Mouse (Mus musculus): ENCODE data around the gene Kif16b. TPM values are rescaled to one million over a fixed set of nuclear protein-coding genes. Genes with fewer than 3 reads are reported as not detected.

Gene Kif16b
- polyA plus RNA-seq, 1 experiment = 6.8 TPM

DNA sequence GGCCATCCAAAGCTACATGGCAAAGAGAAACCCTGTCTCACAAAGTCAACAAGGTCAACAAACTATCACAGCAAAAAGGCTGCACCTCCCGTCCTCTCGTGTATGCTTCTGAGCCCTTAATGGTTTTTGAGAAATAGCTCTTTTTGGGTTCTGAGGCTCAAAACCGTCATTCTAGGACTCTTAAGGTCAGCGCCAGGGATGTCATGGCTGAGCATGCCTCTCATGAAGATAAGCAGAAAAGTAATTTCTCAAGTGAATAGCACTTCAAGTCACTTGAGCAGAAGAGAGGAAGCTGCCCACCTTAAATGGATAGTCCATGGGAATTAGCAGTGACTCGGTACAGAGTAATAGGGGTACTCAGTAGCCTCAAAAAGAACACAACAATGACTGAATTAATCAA, 291.1 kb downstream of the Kif16b start:
- no peak for DNase-seq (ENCODE audit: low read depth)
- TF ChIP-seq POLR2A (IDR thresholded peaks at IDR 0.05; ENCODE audit: borderline replicate concordance, extremely low read depth, insufficient read depth, insufficient read length, poor library complexity, severe bottlenecking) = no peak
- no peak for TF ChIP-seq CTCF (IDR thresholded peaks at IDR 0.05; ENCODE audit: borderline replicate concordance, extremely low read depth, insufficient read depth, insufficient read length)

DNA sequence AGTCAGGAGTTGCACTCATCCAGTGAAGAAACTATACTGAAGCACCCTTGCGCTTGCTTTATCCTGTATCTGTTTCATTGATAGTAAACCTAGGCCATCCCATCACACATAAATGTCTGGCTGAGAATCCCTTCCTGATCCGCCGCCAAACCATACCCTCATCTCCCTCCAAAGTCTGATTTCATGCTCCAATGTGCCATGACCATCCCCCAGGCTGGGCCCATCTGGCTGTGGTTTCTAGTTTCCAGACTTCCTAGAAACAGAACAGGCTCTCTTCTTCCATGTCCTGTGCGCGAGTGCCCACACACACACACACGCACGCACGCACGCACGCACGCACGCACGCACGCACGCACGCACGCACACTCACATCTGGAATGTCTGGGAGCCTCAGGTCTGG, 292.6 kb downstream of the Kif16b start:
- DNase-seq (ENCODE audit: low read depth) = peak; percentile 76
- TF ChIP-seq POLR2A (IDR thresholded peaks at IDR 0.05; ENCODE audit: borderline replicate concordance, extremely low read depth, insufficient read depth, insufficient read length, poor library complexity, severe bottlenecking) = no peak
- TF ChIP-seq CTCF (IDR thresholded peaks at IDR 0.05; ENCODE audit: borderline replicate concordance, extremely low read depth, insufficient read depth, insufficient read length) = no peak

DNA sequence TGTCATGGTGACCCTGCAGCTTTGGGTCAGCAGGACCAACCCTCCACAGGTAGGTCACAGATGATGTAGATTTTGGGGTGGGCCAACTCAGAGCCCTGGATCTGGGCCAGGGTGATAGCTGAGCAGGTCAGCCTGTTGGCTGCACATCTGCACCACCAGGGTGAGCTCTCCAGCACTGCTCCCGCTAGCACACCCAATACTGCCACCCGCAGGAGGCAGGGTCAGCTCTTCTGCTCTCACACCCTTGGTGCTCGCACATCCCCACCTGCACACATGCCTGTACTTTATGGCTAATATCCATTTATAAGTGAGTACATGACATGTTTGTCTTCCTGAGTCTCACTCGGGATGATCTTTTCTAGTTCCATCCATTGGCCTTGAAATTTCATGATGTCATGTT, 296.6 kb downstream of the Kif16b start:
- TF ChIP-seq CTCF (IDR thresholded peaks at IDR 0.05; ENCODE audit: borderline replicate concordance, extremely low read depth, insufficient read depth, insufficient read length) (no peak), POLR2A (IDR thresholded peaks at IDR 0.05; ENCODE audit: borderline replicate concordance, extremely low read depth, insufficient read depth, insufficient read length, poor library complexity, severe bottlenecking) (no peak)
- DNase-seq (ENCODE audit: low read depth) = no peak

DNA sequence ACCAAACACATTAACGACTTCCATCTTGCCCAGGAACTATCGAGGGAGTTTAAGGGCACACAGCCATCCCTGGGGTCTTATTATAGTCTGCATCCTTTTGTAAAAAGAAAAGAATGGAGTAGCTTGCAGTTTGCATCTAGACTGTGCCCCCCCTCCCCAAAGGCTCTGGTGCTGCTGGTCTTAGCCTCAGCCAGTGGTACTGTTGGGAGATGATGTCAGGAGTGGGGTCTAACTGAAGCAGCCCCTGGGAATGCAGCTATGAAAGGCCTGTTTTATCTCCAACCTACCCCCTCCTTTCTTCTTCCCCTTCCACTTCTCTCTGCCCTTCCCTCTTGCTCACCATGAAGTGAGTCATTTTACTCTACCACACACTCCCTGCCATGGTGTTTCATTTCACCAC, 298.1 kb downstream of the Kif16b start:
- no peak for DNase-seq (ENCODE audit: low read depth)
- no peak for TF ChIP-seq POLR2A (IDR thresholded peaks at IDR 0.05; ENCODE audit: borderline replicate concordance, extremely low read depth, insufficient read depth, insufficient read length, poor library complexity, severe bottlenecking)
- TF ChIP-seq CTCF (IDR thresholded peaks at IDR 0.05; ENCODE audit: borderline replicate concordance, extremely low read depth, insufficient read depth, insufficient read length) = no peak

DNA sequence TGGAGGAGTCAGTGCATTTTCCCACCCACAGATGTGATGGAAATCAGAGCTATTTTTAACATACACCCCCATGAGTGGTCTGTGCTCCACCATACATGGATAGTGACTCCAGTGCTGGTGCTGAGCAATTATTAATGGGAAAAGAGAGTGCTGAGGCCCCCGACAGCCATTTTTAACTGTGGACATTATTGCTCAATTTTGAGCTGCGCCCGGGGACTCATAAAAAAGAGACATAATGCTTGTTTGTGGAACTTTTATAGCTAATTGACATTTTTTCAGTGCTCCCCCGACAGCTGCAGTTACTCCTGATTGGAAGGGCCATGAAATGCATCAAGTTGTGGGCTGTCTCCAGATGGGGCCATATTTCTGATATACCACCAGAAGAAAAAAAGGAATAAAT, 302.1 kb downstream of the Kif16b start:
- DNase-seq (ENCODE audit: low read depth) = peak; percentile 22
- no peak for TF ChIP-seq CTCF (IDR thresholded peaks at IDR 0.05; ENCODE audit: borderline replicate concordance, extremely low read depth, insufficient read depth, insufficient read length)
- no peak for TF ChIP-seq POLR2A (IDR thresholded peaks at IDR 0.05; ENCODE audit: borderline replicate concordance, extremely low read depth, insufficient read depth, insufficient read length, poor library complexity, severe bottlenecking)

DNA sequence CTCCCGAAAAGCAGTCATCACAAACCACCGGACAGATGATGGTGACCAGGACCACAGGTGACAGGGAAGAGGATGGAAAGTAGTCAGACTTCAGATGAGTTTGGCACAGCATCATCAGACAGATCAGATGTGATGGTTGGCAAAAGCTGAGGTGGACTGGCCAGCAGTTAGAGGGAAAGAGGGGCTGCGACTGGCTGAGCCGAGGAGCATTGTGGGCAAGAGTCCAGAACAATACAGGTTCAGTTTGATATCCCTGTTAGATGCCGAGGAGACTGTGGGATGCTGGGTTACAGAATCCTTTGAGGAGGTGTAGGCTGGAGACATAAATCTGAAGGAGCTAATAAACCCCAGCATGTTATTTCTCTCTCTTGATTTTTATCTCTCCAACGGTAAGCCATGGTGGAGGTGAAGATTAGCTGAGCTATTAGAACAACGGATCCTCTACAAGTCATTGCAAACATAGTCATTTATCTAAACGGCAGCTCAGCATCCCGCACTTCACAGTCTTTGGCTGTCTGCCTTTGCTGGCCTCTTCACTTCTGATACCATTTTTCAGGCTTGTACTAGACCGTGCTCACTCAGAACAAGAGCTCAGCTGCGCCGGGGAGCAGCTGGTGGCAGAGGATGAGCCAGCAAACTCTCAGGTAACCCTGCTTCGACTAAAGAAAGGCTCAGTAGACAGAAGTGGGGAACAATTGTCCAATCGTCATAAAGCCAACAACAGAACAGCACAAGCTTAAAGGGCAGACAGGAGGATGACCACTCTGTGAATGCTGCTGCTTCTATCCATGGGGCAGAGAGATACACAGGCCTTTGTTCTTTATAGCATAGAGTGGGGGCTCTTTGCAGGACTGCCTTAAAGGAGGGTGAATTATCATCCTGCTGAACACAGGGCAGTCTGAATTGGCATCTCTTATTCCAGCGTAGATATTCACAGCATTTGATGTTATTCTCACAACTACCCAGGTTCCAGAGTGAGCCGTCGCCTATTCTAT, 304.9 kb downstream of the Kif16b start:
- peak; percentile 59 for DNase-seq (ENCODE audit: low read depth)
- TF ChIP-seq POLR2A (IDR thresholded peaks at IDR 0.05; ENCODE audit: borderline replicate concordance, extremely low read depth, insufficient read depth, insufficient read length, poor library complexity, severe bottlenecking) (no peak), CTCF (IDR thresholded peaks at IDR 0.05; ENCODE audit: borderline replicate concordance, extremely low read depth, insufficient read depth, insufficient read length) (no peak)

DNA sequence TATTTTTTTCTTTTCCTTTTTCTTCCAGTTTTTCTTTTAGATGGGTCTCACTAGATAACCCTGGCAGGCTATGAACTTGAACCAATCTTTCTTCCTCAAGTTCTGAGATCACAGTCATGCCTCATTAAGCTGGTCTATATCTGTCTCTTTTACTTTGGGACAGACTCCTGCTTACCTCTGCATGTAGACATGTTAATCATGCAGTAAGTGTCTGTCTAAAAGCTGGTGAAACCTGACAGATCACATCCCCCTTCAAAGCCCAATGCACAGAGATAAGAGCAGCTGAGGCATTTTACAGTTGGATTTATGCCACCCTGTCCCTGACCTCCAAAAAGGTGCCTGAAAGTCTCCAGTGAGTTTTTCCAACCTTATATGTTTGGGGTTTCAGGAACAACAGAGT, 310.4 kb downstream of the Kif16b start:
- TF ChIP-seq POLR2A (IDR thresholded peaks at IDR 0.05; ENCODE audit: borderline replicate concordance, extremely low read depth, insufficient read depth, insufficient read length, poor library complexity, severe bottlenecking) (no peak), CTCF (IDR thresholded peaks at IDR 0.05; ENCODE audit: borderline replicate concordance, extremely low read depth, insufficient read depth, insufficient read length) (no peak)
- DNase-seq (ENCODE audit: low read depth) = no peak

DNA sequence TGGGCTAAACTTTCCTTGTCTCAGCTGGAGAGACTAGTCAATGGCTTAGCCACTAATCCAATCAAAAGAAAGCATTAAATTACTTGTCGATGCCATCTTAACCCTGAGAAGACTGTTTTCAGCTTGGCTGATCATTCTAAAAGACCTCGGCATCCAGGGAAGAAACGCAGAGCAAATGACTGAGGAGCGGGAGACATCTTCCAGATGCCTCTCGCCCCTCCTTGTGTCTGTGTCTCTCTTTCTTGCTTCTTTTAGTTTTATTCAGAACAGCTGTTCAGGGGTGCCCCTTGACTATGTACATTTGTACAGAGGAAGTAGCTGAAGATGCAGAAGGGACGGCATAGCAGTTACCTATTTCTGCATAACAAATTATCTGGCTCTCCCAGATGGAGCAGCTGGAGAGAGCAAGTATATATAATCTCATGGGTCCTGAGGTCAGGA, 311.0 kb downstream of the Kif16b start:
- TF ChIP-seq CTCF (IDR thresholded peaks at IDR 0.05; ENCODE audit: borderline replicate concordance, extremely low read depth, insufficient read depth, insufficient read length) (no peak), POLR2A (IDR thresholded peaks at IDR 0.05; ENCODE audit: borderline replicate concordance, extremely low read depth, insufficient read depth, insufficient read length, poor library complexity, severe bottlenecking) (no peak)
- peak; percentile 58 for DNase-seq (ENCODE audit: low read depth)

DNA sequence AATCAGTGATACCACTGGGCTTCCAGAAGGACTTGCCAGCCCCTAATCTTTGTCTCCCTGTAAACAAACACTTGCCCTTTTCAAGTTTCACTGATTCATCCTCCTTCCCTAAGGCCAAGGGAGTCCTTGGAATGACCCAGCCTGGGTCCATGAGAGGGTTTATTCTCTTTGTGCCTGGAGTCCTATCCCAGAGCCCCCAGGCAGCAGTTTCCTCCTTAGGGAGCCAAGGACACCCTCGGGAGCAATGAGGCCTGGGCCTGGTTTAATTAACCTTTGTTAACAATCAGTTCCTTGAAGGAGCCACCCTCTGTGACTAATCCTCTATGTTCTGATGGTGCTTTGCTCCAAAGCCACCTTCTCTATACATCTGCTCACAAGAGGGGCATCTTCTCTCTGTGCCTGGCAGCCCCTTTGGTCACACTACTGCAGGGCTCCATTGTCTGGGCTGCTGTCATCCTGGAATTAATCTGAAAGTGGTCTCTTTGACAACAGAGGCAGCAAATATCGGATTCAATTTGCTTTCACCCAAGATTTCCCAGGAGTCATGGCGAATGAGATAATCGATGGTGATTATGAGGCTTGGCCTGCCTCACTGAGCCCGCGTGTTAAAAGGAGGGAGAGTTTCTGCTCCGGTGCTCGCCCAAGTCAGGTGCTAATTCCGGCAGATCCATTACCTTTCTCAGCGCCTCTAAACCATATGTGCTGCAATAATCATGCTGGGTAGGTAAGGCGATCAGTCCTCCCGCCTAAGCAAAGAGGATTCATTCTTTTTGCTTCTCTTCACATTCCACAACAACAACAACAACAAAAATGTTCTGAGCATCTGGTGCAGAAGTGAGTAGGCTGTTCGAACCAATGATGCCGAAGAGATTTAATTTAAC, 311.7 kb downstream of the Kif16b start:
- TF ChIP-seq CTCF (IDR thresholded peaks at IDR 0.05; ENCODE audit: borderline replicate concordance, extremely low read depth, insufficient read depth, insufficient read length) (no peak), POLR2A (IDR thresholded peaks at IDR 0.05; ENCODE audit: borderline replicate concordance, extremely low read depth, insufficient read depth, insufficient read length, poor library complexity, severe bottlenecking) (no peak)
- DNase-seq (ENCODE audit: low read depth) = peak; percentile 78

DNA sequence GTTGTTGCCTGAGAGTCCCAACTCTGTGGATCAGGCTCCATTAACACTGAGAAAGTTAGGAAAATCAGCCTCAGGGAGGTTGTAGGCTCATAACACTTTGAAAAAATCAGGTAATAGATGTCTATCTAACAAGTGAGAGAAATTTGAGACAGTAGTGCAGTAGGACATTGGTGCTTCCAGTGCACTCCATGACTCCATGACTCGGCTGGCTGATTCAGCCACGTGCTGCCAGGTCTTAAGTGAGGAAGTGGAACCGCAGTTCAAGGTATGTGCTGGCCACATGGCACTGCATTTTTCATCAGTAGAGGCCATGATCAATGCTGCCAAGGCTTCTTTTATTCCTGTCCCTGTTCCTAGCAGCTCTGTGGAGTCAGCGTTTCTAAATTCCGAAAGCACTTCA, 315.5 kb downstream of the Kif16b start:
- DNase-seq (ENCODE audit: low read depth) = no peak
- TF ChIP-seq CTCF (IDR thresholded peaks at IDR 0.05; ENCODE audit: borderline replicate concordance, extremely low read depth, insufficient read depth, insufficient read length) (no peak), POLR2A (IDR thresholded peaks at IDR 0.05; ENCODE audit: borderline replicate concordance, extremely low read depth, insufficient read depth, insufficient read length, poor library complexity, severe bottlenecking) (no peak)

Measured in brain, embryonic 14.5 days (tissue).